Mouse (Mus musculus): ENCODE results near the gene Prpf40b. TPM values are rescaled to one million over a fixed set of nuclear protein-coding genes. Genes with fewer than 3 reads are reported as not detected.
A peak's percentile ranks its signal among the peaks of the same experiment; 100 is the strongest.

Gene Prpf40b
- total and polyA plus RNA-seq, 2 experiments from 2014 or later = 89.7 to 116 TPM

- H3K9me3 ChIP-seq (ENCODE audit: low read length) = no peaks in the 10 kb centered on the region
- no peak for ATAC-seq
- no peak overlapping the region for H3K9ac ChIP-seq
- no peaks in the 10 kb centered on the region for H3K36me3 ChIP-seq (ENCODE audit: insufficient read depth)
- WGBS = 56% methylated on average over 14 of the region's 14 CpGs
- no peak overlapping the region for H3K4me2 ChIP-seq (ENCODE audit: low read depth)
- DNase-seq = no peak
- no peak for TF ChIP-seq CTCF (IDR thresholded peaks at IDR 0.05; ENCODE audit: low read depth)
- no peaks in the 10 kb centered on the region for H3K27me3 ChIP-seq (ENCODE audit: insufficient read depth, low read length)
- H3K4me1 ChIP-seq (ENCODE audit: insufficient read depth) = no peaks in the 10 kb centered on the region
- H3K27ac ChIP-seq (ENCODE audit: low read depth, low read length) = no peak overlapping the region
- H3K4me3 ChIP-seq (ENCODE audit: low read depth, low read length) = no peak overlapping the region
These were observed 10.2 kb upstream of the Prpf40b start for GRCm38 (mm10) chr15:99284527-99285188.

GRCm38 (mm10) chr15:99285189-99285535 lies 9.7 kb upstream of the Prpf40b start:
- Histone ChIP-seq H3K9ac (no peak overlapping the region), H3K4me3 (ENCODE audit: low read depth, low read length) (no peak overlapping the region), H3K4me1 (ENCODE audit: insufficient read depth) (no peaks in the 10 kb centered on the region), H3K4me2 (ENCODE audit: low read depth) (no peak overlapping the region), H3K27ac (ENCODE audit: low read depth, low read length) (no peak overlapping the region), H3K9me3 (ENCODE audit: low read length) (no peaks in the 10 kb centered on the region), H3K27me3 (ENCODE audit: insufficient read depth, low read length) (no peaks in the 10 kb centered on the region), H3K36me3 (ENCODE audit: insufficient read depth) (no peaks in the 10 kb centered on the region)
- no peak for TF ChIP-seq CTCF (IDR thresholded peaks at IDR 0.05; ENCODE audit: low read depth)
- ATAC-seq = no peak
- 55% methylated on average over 8 of the region's 8 CpGs for WGBS
- DNase-seq = no peak

DNA sequence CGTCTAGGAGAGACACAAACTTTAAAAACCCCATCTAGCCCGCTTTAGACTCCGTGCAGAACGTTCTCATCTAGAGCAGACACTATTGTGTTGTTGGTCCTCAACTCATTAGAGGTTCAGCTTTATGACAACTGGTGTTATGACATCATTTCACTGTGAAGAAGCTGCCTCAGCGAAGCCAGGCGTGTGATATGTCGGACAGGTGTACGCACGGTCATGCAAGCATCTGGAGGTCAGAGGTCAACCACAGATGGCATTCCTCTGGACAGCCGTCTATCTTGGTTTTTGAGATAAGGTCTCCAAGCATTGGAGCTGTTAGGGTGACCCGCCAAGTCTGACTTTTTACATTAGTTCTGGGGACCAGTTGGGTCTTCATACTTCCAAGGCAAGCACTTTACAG lies 4.3 kb upstream of the Prpf40b start:
- H3K4me3 ChIP-seq (ENCODE audit: low read depth, low read length) = no peak overlapping the region
- H3K27me3 ChIP-seq (ENCODE audit: insufficient read depth, low read length) = no peaks in the 10 kb centered on the region
- H3K36me3 ChIP-seq (ENCODE audit: insufficient read depth) = no peaks in the 10 kb centered on the region
- H3K9me3 ChIP-seq (ENCODE audit: low read length) = no peaks in the 10 kb centered on the region
- ATAC-seq (no peak), DNase-seq (no peak)
- H3K27ac ChIP-seq (ENCODE audit: low read depth, low read length) = no peak overlapping the region
- 90% methylated on average over 11 of the region's 11 CpGs for WGBS
- 0 out of 2 replicates have a peak, but pooled peaks cover 4% of the 10 kb centered on the region for H3K4me1 ChIP-seq (ENCODE audit: insufficient read depth)
- H3K4me2 ChIP-seq (ENCODE audit: low read depth) = no peak overlapping the region
- TF ChIP-seq CTCF (IDR thresholded peaks at IDR 0.05; ENCODE audit: low read depth) = no peak
- H3K9ac ChIP-seq = no peak overlapping the region

DNA sequence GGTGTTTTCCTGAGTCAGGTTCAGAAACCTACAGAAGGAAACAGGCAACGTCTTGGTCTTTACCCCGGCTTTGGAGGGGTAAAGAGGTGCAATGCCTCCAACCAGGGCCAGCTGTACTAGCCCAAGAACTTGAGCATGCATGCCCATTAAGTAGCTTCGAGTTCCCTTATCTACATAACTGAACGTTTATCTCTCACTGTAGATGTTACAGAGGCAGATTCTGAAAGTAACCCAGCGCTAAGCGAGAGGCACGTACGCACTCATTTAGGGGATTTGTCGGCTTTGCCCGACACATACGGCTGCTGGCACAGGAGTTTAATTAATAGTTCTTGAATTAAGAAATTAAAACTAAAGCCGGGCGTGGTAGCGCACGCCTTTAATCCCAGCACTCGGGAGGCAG lies 600 bp upstream of the Prpf40b start:
- WGBS = 16% methylated on average over 16 of the region's 16 CpGs
- Histone ChIP-seq H3K4me2 (ENCODE audit: low read depth) (peak overlapping the region; percentile 57), H3K36me3 (ENCODE audit: insufficient read depth) (no peaks in the 10 kb centered on the region), H3K9ac (peak overlapping the region; percentile 72), H3K27me3 (ENCODE audit: insufficient read depth, low read length) (no peaks in the 10 kb centered on the region), H3K4me3 (ENCODE audit: low read depth, low read length) (peak overlapping the region; percentile 62), H3K9me3 (ENCODE audit: low read length) (no peaks in the 10 kb centered on the region), H3K27ac (ENCODE audit: low read depth, low read length) (no peak overlapping the region), H3K4me1 (ENCODE audit: insufficient read depth) (0 out of 2 replicates have a peak, but pooled peaks cover 10% of the 10 kb centered on the region)
- no peak for TF ChIP-seq CTCF (IDR thresholded peaks at IDR 0.05; ENCODE audit: low read depth)
- ATAC-seq = no peak
- peak; percentile 29 for DNase-seq

DNA sequence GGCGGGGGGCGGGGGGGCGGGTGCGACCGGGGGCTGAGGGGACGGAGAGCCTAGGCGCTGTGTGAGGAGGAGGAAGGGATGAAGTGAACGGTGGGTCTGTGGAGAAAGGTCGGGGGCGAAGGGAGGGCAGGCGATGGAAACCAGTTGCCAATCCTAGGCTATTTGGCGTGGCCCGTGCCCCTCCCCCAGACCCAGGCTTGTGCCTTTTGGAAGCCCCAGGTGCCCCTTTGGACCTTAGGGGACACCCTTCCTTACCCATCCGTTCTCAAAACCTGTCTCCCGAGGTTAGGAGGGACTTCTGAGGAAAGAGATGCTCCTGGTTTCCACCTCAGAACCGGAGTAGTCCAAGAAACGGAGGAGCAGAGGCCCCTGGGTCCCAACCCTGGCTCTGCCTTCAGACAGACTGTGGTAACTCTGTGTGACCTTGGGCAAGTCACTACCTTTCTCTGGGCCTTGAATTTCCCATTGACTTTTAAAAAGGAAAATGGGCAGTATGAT lies 646 bp downstream of the Prpf40b start, which contains the start of gene Fam186b:
Gene Fam186b, minus strand, starts transcription at position 405 of the 498 bp plus-strand sequence.
- H3K27me3 ChIP-seq (ENCODE audit: insufficient read depth, low read length) = no peaks in the 10 kb centered on the region
- peak within 1 kb of the TSS; percentile 62 for H3K4me3 ChIP-seq (ENCODE audit: low read depth, low read length)
- 3% methylated on average over 13 of the region's 17 CpGs for WGBS
- ATAC-seq = no peak
- 0 out of 2 replicates have a peak, but pooled peaks cover 10% of the 10 kb centered on the region for H3K4me1 ChIP-seq (ENCODE audit: insufficient read depth)
- DNase-seq = peak; percentile 40
- H3K36me3 ChIP-seq (ENCODE audit: insufficient read depth) = no peaks in the 10 kb centered on the region
- H3K9me3 ChIP-seq (ENCODE audit: low read length) = no peaks in the 10 kb centered on the region
- peak within 1 kb of the TSS; percentile 57 for H3K4me2 ChIP-seq (ENCODE audit: low read depth)
- no peak for TF ChIP-seq CTCF (IDR thresholded peaks at IDR 0.05; ENCODE audit: low read depth)
- peak within 1 kb of the TSS; percentile 72 for H3K9ac ChIP-seq
- H3K27ac ChIP-seq (ENCODE audit: low read depth, low read length) = peak within 1 kb of the TSS; percentile 92

DNA sequence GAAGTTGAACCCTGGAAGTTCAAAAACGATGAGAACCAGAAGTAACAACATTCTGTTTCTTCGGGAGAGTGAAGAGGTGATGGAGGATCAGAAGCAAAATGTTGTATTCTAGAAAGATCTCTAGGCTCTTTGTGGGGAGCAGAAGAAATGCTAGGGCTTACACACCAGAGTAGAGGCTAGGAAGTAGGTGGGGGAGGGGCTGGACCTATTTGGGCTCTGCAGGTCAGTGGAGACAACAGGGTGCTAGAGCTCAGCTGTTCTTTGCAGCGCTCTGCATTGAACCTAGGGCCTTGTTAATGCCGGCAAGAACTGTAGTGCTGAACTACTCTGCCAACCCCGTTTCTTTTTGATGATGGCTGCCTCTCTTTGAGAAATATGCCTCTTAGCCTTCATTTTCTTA lies 1.3 kb downstream of the Prpf40b start:
- no peak for ATAC-seq
- H3K9ac ChIP-seq = peak overlapping the region; percentile 72; the same call in 1 of the 2 replicates
- H3K4me1 ChIP-seq (ENCODE audit: insufficient read depth) = 0 out of 2 replicates have a peak, but pooled peaks cover 10% of the 10 kb centered on the region
- no peaks in the 10 kb centered on the region for H3K27me3 ChIP-seq (ENCODE audit: insufficient read depth, low read length)
- no peaks in the 10 kb centered on the region for H3K36me3 ChIP-seq (ENCODE audit: insufficient read depth)
- no peak for TF ChIP-seq CTCF (IDR thresholded peaks at IDR 0.05; ENCODE audit: low read depth)
- H3K4me3 ChIP-seq (ENCODE audit: low read depth, low read length) = peak overlapping the region; percentile 62
- 35% methylated on average over 5 of the region's 5 CpGs for WGBS
- H3K4me2 ChIP-seq (ENCODE audit: low read depth) = peak overlapping the region; percentile 57
- H3K9me3 ChIP-seq (ENCODE audit: low read length) = no peaks in the 10 kb centered on the region
- H3K27ac ChIP-seq (ENCODE audit: low read depth, low read length) = peak overlapping the region; percentile 92; the same call in 1 of the 2 replicates
- DNase-seq = no peak

- H3K9me3 ChIP-seq (ENCODE audit: low read length) = no peaks in the 10 kb centered on the region
- H3K36me3 ChIP-seq (ENCODE audit: insufficient read depth) = peaks cover 89% of the 10 kb centered on the region
- H3K4me3 ChIP-seq (ENCODE audit: low read depth, low read length) = no peak overlapping the region
- no peak for TF ChIP-seq CTCF (IDR thresholded peaks at IDR 0.05; ENCODE audit: low read depth)
- no peak overlapping the region for H3K9ac ChIP-seq
- DNase-seq (no peak), ATAC-seq (no peak)
- no peak overlapping the region for H3K4me2 ChIP-seq (ENCODE audit: low read depth)
- H3K4me1 ChIP-seq (ENCODE audit: insufficient read depth) = no peaks in the 10 kb centered on the region
- no peaks in the 10 kb centered on the region for H3K27me3 ChIP-seq (ENCODE audit: insufficient read depth, low read length)
- 90% methylated on average over 9 of the region's 9 CpGs for WGBS
- no peak overlapping the region for H3K27ac ChIP-seq (ENCODE audit: low read depth, low read length)
These were observed 12.6 kb downstream of the Prpf40b start for GRCm38 (mm10) chr15:99307476-99307875.
